Mouse (Mus musculus) testis, adult 2 months (tissue): ENCODE data around the gene Htatip2.

Experiments
- CTCF ChIP-seq: fragments of 200-500 bp; IDR thresholded peaks from 2 replicates; pipeline ENCODE4 v1.5.1; 2012; ENCODE audit warnings: low read depth, mild to moderate bottlenecking, inconsistent platforms, low read length, moderate library complexity; ENCODE audit not compliant: control insufficient read depth, insufficient read depth, insufficient replicate concordance
- POLR2A ChIP-seq: fragments of 200-500 bp; IDR thresholded peaks from 2 replicates; pipeline ENCODE4 v1.6.1; 2012; ENCODE audit warnings: low read depth, mild to moderate bottlenecking, inconsistent platforms, low read length, moderate library complexity; ENCODE audit not compliant: control insufficient read depth

- TF ChIP-seq POLR2A = no peak
- no peak for TF ChIP-seq CTCF
These were observed 45.8 kb downstream of the Htatip2 start for GRCm38 (mm10) chr7:49804638-49805165.
